Mouse (Mus musculus) naive thymus-derived CD4-positive, alpha-beta T cell, adult 2 months (primary cell): ENCODE data around the gene Pitpnm1.
"Not testable (repeated sequence)": the region's sequence is repeated elsewhere in the genome, so short reads cannot be mapped to it uniquely, and the experiment has no call there.

Experiments used
- DNase-seq: peaks from one replicate; pipeline ENCODE4 v3.0.0-alpha.2; 2011; ENCODE audit warnings: low read depth

Gene Pitpnm1

DNA sequence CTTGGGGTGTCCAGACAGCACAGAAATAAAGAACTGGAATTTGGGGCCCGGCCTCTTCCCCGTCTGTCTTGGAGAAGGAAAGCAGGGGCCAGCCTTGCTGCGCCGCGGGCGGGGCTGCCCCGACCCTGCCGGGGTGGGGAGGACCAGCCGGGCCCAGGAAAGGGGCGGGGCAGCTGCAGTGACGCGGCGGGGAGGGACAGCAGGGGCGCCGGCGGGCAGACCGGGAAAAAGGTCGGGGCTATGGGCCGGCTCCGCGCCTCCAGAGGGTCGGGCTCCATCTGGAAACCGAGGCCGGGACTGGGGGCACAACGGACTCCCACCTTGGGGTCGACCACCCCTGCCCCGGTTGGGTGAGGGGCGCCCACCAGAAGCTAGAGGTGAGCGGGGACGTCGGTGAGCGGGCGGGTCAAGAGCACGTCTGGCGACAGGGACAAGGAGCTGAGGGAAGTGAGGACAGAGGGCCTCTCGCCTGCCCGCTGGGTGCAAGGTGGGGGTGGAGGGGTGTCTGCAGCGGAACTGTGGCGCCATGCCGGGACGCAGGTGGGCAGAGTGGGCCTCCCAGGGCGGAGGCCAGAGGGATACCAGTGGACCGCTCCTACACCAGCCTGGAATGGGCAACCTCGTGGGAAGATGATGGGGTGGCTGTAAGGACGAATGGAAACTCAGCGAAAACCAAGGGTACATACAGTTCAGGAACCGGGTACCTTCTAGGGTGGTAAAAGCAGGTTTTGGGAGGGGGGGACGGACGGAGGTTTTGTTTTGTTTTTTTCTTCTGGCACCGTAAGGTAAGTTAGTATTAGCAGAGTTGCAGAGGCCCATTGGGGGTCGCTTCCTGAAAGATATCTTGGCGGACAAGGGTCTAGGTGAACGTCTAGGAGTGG, at the start of gene Pitpnm1:
TSS of gene Pitpnm1 (plus strand) at position 162 of the 881 bp plus-strand sequence.
- DNase-seq: peak; percentile 71

DNA sequence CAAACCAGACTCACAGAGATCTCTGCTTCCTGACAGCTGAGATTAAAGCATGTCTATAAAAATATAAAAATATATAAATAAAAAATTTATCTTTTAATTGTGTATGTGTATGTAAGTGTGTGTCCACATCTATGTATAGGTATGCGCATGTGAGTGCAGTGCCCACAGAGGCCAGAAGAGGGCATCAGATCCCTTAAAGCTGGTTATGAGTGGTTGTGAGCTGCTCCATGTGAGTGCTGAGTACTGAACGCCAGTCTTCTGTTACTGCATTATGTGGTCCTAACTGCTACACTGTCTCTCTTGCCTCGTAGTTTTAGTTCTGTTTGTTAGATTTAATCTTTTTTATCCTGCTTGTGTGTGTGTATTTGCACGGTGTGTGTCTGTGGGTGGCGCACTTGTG, 48.8 kb upstream of the Pitpnm1 start:
- DNase-seq: peak; percentile 40

DNA sequence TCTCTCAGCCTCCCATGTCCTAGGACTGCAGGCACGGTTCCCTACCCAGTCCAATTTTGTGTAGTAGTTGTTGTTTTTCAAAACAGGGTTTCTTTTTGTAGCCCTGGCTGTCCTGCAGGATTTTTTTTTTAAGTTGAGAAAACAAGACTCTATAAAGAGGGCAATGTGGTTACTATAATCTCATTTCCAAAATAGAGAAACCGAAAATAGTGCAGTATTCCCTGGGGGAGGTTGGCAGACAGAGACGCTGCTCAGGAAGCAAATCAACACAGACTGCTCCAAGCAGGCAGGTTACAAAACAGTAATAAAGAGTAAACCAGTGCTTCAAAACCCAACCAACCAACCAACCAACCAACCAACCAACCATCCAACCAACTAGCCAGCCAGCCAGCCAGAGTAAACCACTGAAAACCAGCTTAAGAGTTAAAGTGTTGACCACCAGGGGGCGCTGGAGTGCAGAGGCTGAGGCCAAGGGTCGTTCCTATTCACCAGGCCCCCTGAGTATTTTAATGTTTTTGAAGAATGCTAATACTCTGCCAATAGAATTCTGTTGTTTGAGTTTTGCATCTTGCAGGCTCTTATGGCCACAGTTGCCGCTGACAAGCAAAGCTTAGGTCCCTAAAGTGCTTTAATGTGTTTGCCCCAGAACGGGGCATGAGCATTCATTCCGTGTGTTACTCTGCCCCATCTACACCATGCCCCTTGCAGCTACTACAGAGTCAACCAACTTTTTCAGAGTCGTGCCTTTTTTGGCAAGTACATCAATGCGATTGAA, 47.9 kb upstream of the Pitpnm1 start:
- peak; percentile 85 for DNase-seq

DNA sequence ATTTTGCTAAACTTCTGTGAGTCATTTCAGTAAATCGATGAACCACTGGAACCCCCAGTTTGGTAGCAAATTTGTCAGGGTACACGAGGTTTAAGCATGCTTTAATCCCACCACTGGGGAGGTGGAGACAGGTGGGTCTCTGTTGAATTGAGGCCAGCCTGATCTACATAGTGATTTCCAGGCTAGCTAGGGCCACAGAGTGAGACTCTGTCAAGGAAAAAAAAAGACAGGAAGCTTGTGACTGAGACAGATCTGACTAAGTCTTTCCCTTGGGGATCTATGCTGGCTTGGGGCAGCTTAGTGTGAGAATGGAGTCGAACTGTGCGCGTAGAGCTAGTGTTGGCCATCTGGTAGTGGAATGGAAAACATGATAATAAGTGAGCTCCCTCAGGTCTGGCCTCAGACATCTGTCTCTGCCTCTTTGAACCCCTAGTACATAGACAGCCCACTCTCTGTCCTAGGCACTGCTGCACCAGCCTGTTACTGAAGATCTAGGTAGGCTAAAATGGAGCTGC, 47.2 kb upstream of the Pitpnm1 start:
- DNase-seq: no peak

DNA sequence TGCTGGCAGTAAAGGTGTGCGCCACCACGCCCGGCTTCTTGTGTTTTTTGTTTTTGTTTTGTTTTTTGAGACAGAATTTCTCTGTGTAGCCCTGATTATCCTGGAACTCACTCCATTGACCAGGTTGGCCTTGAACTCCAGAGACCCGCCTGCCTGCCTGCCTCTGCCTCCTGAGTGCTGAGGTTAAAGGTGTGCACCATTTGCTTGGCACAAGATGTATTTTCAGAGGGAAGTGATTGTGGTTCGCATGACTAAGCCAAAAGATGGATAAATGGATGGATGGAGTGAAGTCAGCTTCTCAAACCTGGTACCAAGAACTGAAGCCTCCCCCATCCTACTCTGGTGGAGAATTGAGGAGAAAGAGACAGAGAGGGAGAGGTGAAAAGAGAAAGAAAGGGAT, 45.2 kb upstream of the Pitpnm1 start:
- no peak for DNase-seq

DNA sequence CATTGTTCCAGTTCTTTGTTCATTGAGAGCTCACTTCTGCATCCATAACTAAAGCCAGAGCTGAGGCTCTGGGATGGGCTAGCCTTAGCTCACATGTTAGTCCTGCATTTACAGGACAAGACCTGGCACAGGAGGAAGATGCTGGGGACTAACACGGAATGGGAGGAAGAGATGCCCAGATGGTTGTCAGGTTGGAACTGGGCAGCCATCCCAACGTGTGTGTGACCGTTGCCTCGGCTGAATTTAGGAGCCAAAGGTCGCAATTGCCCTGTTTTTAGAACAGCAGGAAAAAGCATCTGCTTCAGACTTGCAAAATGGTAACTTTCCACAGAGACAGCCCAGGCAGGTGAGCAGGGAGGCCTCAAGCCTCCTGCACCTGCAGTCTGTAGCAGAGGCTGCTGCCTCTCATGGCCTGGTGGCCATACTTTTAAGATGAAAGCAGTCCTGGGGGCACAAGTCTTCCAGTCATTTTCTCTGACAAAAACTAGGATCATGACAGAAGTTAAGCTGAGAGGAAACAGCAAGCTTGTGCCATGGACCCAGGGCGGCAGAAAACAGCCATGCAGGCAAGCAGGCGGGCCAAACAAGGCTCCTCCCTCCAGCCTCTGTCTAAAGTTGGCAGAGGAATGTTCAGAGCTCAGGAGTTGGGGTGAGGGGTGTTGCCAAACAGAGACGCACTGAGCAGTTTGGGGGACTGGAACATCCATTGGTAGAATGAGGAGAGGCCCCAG, 44.4 kb upstream of the Pitpnm1 start:
- DNase-seq: no peak

DNA sequence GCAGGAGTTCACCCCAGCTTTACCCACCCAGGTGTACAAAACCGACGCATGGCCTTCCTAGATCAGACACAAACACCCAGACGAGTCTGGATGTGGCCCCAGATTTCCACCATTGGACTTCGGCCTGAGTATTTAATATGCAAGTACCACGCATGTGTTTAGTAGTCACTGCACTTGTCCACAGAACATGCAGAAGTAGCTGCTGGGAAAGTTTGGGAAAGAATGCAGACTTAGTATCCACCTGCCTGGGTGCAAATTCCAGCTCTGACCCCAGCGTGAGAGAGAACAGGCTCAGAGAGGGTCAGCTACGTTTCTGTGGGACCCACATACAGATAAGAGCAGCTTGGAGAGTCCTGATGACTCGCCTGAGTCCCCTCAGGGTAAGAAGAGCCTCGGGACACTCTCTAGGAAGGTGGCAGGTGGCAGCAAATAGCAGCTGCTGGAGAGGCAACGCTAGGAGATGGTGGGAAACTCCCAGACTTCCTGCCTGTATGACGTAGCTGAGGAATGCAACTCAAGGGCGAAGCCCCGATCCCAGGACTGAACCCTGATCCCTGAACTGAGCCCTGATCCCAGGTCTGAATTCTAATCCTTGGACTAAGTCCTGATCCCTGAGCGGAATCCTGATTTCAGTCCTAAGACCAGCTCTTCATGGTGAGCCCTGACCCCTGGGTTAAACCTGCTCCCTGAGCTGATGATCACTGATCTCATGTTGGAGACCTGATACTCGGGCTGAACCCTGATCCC, 43.7 kb upstream of the Pitpnm1 start:
- DNase-seq: no peak

DNA sequence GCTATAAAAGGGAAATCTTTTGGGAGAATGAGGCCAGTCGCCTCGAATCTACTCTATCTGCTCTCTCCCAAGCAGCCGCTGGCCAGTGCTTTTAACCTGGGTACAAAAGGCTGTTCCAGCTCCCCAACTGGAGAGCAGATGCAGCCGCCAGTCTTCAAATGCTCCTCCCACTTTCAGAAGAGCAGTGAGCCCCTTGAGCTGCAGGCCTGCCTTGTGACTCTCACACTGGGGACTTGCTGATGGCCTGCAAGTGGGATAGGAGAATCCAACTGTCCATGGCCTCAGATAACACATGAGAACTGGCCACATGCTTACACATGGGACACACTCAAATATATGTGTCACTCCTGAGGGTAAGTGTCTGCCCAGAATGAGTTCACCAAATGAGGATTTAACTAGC, 43.1 kb upstream of the Pitpnm1 start:
- DNase-seq: no peak

DNA sequence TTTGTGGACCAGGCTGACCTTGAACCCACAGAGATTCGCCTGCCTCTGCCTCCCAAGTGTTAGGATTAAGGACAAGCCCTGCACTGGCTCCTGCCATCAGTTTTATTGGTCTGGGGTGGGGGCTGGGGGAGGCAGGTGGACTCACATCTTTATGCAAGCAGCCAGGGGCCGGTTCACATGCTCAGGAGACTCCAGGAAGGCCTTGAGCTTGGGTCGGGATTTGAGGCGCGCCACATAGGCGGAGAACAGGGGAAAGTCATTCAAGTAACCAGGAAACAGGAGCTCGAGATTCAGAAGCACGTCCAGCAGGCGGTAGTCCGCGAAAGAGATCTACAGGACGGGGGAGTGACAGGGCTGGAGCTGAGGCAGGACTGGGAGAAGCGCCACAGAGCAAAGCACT, 42.4 kb upstream of the Pitpnm1 start:
- no peak for DNase-seq

DNA sequence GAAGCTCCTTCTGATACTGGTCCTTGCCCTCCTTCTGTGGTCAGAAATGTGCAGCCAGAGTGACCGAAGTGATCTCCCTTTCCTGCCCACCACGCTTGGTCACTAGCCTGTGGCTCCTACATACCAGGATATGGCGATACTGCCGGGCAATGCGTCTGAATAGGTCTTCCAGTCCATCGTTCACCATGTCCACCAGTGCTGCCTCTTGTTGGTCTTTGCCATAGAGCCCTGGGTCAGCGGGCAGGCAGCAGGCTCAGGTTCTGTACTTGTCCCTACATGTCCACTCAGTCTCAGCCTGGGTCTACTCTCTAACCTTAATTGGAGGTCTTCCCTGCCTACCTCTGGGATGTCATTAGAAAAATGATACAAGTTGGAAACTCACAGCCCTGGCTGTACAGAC, 41.8 kb upstream of the Pitpnm1 start:
- no peak for DNase-seq

DNA sequence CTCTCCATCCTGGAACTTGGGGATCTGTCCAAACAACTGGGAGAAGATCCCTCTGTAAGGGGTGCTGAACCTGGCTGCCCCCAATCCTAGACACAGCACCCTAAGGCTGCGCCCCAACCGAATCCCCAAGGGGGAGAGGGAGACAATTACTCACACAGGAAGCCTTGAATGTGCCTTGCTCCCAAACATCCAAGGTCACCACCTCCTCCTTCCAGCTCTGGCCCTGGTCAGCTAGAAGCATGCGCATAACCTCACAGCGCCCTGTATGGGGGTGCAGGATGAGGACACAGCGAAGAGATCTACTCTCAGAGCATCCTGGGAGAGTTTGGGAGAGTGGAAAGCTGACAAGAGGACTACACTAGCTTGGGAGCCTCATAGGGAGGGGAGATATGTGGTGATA, 41.2 kb upstream of the Pitpnm1 start:
- DNase-seq: no peak

DNA sequence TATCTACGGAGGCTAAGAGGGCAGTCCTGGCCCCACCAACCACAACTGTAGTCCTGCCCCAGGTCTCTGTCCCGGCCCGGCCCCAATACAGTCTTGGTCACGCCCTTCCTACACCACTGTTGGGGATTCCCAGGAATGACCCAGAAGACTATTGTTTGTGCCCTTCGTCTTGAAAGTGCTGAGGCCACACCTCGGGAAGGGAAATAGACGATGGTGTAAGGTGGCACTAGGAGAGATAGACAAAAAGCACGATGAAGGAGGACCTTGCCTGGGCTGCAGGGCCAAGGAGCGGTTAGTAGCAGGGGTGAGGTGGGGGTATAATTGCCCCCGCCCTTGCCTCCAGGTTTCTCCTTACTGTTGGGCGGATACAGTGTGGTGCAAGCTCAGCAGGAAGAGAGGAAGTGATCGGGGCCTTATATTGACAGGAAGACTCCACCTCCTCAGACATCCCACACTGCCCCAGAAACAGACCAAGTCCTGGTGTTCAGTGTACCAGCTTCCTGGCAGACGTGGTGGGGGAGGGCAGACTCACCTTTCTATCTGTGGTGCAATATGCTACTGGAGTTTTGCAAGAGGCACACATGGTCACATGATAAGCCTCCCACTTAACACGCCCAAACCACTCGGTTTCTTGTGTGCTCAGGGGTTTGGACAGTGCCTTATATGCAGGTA, 40.6 kb upstream of the Pitpnm1 start, which contains the start of gene Gstp3:
TSS of gene Gstp3 (minus strand) at position 501 of the 672 bp plus-strand sequence.
- peak; percentile 88 for DNase-seq

DNA sequence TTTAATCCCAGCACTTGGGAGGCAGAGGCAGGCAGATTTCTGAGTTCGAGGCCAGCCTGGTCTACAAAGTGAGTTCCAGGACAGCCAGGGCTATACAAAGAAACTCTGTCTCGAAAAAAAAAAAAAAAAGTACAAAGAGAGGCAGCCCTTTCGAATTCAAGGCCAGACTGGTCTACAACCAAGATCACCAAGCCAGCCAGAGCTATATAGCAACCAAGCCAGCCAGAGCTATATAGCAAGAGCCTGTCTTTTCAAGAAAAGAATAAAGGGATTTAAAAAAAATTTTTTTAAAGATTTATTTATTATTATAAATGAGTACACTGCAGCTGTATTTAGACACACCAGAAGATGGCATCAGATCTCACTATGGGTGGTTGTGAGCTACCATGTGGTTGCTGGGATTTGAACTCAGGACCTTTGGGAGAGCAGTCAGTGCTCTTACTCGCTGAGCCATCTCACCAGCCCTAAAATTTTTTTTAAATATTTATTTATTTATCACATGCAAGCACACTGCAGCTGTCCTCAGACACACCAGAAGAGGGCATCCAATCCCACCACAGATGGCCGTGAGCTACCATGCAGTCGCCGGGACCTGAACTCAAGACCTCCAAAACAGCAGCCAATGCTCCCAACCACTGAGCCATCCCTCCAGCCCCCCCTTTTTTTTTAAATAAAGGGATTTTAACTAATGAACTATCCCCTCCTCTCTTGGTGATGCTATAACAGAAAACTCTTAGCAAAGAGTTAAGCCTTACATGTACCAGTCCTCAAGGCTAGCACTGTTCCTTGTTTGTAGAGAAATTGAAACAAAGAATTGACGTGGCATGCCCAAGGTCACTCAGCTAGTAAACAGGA, 39.5 kb upstream of the Pitpnm1 start:
- DNase-seq: peak; percentile 70

DNA sequence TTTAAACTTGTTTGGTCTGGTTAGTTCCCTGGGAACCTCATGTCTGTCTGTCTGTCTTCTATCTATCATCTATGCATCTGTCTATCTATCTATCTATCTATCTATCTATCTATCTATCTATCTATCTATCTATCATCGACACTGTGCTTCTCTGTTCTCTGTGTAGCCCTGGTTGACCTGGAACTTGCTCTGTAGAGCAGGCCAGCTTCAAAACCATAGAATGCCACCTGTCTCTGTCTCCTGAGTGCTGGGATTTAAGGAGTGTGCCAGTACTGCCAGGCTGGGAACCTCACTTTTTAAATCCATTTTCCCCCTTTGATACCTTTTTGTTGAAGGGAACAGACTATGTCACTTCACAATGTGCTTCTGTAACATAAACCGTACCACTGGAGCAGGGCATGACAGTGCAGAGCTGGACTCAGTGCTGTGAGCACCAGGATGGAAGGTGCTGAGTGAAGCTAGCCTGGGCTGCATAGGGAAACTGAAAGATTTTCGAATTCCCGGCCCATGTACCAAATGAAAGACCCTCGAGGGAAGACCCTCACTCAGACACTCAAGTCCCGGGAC, 38.8 kb upstream of the Pitpnm1 start:
- peak; percentile 69 for DNase-seq

DNA sequence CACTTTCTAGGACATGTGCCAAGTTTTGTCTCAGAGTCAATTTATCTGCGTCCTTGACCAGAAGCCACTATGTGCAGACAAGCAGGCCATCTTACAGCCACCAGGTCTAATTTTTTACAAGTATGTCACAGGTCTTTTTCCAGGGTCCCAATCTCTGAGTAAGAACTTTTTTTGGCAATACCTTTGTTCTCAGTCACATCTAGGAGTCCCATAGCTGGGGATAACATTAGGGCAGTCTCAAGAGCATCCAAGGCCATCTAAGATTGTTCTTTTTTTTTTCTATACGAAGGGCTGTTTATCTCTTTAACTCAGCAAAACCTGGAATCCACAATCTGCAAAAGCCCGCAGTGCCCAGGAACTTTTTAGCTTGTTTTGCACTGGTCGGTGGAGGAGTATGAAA, 36.4 kb upstream of the Pitpnm1 start:
- DNase-seq: not testable (repeated sequence)

DNA sequence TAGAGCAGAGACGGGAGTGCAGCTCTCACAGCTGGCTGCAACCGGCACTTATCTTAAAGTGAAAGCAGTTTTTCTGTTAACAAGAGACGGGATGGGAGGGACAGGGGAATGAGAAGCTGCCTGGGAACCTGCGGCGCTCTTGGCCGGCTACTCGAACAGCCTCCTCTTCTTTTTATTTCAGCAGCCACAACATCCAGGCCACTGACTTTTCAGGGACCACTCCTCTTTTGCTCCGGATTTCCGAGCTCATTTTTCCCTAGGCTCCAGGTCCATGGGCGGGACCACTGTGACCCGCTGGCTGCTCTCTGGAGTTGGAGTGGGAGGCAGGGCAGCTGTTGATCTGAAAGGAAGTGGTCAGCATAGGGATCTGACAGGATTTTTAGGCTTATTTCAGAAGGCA, 35.3 kb upstream of the Pitpnm1 start:
- DNase-seq: not testable (repeated sequence)

DNA sequence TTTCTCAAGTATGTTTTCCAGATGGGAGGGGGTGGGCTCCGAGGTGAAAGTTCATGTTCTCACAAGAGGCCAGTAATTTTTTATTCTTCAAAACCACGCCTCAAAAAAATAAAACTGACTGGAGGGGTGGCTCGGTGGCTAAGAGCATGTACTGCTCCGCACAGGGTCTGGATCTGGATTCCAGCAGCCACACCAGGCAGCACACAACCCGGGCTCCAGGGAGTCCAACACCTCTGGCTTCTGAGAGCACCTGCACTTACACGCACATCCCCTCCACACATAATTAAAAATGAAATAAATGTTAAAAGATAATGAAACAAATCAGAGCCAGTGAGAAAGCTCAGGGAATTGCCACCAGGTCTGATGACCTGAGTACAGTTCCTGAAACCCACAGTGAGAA, 33.5 kb upstream of the Pitpnm1 start:
- DNase-seq: peak; percentile 78

DNA sequence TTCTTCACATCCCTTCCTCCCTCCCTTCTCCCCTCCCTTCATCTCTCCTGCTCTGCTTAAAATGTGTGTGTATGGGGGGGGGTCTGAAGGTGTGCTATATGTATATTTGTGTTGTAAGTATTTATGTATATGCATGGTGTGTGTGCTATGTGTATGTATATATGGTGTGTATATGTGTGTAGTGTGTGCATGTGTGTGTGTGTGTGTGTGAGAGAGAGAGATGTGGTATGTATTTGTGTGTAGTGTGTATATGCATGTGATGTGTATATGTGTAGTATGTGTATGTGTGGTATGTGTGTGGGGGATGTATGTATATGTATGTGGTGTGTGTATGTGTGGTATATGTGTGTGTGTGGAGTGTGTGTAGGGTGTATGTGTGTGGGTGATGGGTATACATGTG, 32.9 kb upstream of the Pitpnm1 start:
- peak; percentile 52 for DNase-seq

DNA sequence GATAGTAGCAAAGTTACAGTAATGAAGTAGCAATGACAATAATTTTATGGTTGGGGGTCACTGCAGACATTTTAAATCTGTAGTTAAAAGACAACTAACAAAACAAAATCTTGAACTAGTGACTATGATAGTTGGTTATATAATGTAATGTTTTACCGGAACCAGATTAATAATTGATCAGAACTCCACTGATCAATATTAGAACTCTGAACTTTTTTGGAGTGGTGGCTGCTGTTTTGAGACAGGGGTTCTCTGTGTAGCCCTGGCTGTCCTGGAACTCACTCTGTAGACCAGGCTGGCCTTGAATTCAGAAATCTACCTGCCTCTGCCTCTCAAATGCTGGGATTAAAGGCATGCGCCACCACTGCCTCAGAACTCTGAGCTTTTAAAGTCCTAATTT, 31.6 kb upstream of the Pitpnm1 start:
- DNase-seq: not testable (repeated sequence)
